Mouse (Mus musculus) left cerebral cortex, postnatal 10 days (tissue): ENCODE measurements around the gene 1700069L16Rik. TPM values are rescaled to one million over a fixed set of nuclear protein-coding genes. Genes with fewer than 3 reads are reported as not detected.

Source experiments
- DNase-seq, 2 experiments: peaks; one replicate each; pipeline ENCODE4 v3.0.0; 2021 to 2022; ENCODE audit warnings: low spot score in 2 of 2, mixed read lengths in 1 of 2; ENCODE audit errors: extremely low spot score in 1 of 2
- intact Hi-C: fragments of 180-260 bp; cut with DNase I; formaldehyde crosslinking; loops from one replicate; pipeline ENCODE4 v1.15.1; 2025
- total RNA-seq, 2 experiments: library from RNA; stranded (reverse); gene quantifications; 2 replicates each; pipeline ENCODE4 v1.2.3; 2021

Gene 1700069L16Rik
- not detected for total RNA-seq

DNA sequence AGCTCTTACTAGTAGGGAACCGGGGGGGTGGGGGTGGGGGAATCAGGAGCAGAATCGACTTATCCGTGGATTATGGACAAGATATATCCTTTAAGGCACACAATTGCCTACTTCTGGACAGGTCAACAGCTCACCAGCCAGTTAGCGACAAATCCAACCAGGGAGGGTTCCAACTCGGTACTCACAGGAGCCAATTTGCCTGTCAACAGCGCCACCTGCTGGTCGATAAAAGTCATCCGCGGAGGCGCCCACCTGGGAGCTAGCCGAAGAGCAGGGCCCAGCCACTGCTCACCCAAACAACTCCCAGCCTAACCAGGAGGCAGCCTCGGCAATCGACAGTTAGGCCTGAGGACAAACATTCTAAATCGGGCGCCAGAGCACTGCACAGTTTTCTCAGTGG lies at the start of gene 1700069L16Rik:
1700069L16Rik (minus strand) TSS at position 327 of the 400 bp plus-strand sequence.
- intact Hi-C loops = loop anchor here (1.0 to 5.0 kb wide), 4 partner anchors 132 to 358 kb away; no protein-coding TSS in a partner anchor
- peak; percentile 84 to 87 for DNase-seq

DNA sequence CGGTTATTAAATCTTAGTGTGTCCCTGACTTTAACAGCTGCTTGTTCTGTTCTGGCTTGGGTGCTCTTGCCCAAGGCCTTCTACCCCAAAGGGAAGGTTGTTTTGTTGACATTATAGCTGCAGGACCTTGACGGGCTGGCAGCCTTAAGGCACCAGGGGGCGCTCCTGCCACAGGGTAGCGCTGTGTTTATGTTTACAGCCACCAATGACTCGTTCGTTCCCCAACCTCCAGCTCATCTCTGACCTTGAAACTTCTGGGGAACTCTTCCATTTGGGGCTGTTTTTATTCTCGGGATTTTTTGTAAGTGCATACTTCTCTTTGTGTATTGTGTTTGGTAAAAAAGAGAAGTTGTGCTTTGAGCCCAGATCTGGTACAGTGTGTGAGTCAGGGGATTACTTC lies 49.1 kb upstream of the 1700069L16Rik start:
- intact Hi-C loops = loop anchor here (1.0 to 5.0 kb wide), 3 partner anchors 42 to 179 kb away; no protein-coding TSS in a partner anchor
- DNase-seq = peak; percentile 73 to 88

DNA sequence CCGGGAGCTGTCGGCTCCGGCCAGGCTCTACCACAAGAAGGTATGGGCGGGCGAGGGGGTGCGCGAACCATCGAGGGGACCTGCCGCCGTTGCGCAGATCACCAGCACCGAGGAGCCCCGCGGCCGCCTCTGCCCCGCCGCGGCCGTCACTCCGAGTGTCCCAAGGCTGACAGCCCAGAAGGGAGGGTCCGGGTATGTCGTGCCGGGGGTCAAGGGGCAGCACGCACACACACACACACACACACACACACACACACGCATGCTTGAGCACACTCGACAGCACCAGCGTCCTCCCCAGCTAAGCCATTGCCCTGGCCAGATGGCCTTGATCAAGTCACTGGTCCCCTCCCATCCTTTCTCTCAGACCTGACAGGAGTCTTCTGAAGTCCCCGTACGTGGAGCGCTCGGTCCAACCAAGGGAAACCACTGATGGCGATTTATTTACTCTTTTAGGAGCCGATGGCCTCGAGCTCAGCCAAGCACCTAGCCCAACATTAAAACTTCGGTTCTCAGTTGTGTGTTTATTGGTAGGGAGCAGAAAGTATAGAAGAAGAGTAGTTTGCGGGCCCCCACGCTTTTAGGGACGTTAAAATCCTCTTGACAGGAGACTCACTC lies 48.4 kb upstream of the 1700069L16Rik start:
- intact Hi-C loops = loop anchor here (1.0 to 5.0 kb wide), 3 partner anchors 42 to 179 kb away; no protein-coding TSS in a partner anchor
- no peak for DNase-seq

- intact Hi-C loops = loop anchor here (2.0 to 5.0 kb wide), 2 partner anchors 72 to 180 kb away; no protein-coding TSS in a partner anchor
- peak; percentile 90 to 97 for DNase-seq
Observed at GRCm38 (mm10) chr5:113772450-113772895, 47.9 kb upstream of the 1700069L16Rik start, which contains the start of the genes Sart3 and Iscu. Gene Sart3, minus strand, starts transcription at chr5:113772510. Gene Iscu, plus strand, starts transcription at chr5:113772748.

DNA sequence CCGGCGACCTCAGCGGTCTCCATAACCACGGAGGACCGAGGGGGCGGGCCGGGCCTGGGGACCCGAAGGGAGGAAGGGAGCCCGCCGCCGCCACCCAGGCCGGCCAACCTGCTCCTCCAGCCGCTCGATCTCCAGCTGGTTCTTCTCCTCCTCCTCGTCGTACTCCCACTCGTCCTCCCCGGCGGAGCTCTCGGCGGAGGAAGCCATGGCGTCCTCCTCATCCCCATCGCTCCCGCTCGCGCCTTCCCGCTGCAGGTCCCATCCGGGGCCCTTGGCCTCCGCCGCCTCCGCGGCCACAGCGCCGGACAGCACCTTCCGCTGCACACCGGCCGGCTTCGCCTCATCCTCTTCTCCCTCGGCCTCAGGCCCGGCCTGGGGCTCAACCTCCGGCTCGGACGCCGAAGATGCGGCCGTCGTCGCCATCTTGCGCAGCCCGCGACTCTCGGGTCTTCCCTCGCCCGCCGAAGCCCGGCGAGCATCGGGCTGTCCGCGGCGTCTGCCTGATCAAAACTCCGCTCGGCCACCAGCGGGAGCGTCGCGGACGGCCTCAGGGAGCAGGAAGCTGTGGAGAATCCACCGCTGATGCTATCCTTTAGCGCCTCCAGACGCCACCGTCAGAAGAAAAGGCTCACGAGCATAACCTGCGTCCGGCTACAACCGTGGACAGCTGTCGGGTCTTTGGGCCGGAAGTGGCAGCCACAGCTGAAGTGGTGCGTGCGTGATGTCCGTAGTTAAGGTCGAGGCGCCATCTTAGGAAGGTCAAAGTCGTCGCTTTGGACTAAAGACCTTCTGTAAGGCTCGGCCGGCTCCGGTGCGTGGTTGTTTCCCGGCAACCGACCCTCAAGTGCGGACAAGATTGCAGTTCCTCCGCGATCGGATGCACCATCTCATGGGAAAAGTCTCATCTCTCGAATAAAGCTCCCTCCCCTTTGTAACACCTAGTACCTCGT lies 46.9 kb upstream of the 1700069L16Rik start:
- intact Hi-C loops = loop anchor here (2.0 to 5.0 kb wide), 2 partner anchors 73 to 181 kb away; no protein-coding TSS in a partner anchor
- DNase-seq = peak; percentile 88 to 90

- intact Hi-C loops = no loop called here
- no peak for DNase-seq
Observed at GRCm38 (mm10) chr5:113768806-113769205, 44.2 kb upstream of the 1700069L16Rik start.

- intact Hi-C loops = no loop called here
- no peak for DNase-seq
Observed at GRCm38 (mm10) chr5:113765641-113766526, 41.3 kb upstream of the 1700069L16Rik start.

DNA sequence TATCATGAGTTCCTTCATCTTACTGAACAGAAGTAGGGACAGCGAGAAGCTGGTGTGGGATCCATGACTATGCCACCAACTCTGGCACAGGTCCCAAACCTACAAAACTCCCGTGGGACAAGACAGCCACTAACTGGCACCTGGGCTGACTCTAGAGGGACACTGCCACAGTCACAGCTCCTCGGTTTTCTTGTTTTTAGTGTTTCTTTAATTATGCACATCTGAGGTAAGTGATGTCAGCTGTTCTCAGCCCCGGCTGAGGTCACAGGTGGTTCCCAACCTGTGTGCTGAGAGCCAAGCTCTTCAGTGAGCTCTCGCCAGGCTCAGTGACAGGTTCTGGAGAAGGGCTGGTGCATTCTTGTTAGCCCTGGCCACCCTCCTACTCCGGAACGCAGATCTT lies 39.9 kb upstream of the 1700069L16Rik start:
- intact Hi-C loops = no loop called here
- DNase-seq = no peak

GRCm38 (mm10) chr5:113761585-113761984 lies 37.0 kb upstream of the 1700069L16Rik start:
- intact Hi-C loops = no loop called here
- no peak for DNase-seq

DNA sequence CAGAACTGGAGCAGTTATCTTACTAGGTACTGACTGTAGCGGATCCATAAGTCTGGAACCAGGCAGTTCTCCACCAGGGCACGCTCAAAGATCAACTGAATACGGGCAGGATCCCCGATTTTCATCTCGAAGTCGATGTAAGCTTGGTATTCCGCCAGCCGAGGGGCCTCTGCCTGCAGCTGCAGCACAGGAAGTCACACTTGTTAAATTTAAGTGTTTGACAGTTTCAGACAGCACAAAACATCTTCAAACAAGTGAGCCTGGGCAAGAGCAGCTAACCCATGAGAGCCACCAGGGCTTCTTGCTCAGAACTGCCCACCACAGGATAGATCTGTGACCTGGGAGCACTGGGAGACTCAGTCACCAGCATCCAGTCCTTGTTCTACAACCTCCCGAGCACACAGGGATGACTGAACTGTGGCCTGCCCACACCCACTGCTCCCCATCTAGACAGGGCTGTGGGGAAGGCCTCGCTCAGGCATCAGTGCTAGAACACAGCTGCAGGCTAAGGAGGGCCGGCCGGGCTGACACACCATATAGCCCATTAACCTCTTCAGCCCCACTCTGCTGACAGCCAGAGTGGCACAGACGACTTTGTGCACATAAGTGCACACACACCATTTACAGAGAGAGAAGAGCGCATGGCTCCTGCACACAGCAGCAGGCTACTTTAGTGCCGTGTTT lies 30.9 kb upstream of the 1700069L16Rik start:
- intact Hi-C loops = no loop called here
- DNase-seq = no peak

GRCm38 (mm10) chr5:113751521-113752157 lies 27.1 kb upstream of the 1700069L16Rik start:
- intact Hi-C loops = no loop called here
- DNase-seq = no peak

DNA sequence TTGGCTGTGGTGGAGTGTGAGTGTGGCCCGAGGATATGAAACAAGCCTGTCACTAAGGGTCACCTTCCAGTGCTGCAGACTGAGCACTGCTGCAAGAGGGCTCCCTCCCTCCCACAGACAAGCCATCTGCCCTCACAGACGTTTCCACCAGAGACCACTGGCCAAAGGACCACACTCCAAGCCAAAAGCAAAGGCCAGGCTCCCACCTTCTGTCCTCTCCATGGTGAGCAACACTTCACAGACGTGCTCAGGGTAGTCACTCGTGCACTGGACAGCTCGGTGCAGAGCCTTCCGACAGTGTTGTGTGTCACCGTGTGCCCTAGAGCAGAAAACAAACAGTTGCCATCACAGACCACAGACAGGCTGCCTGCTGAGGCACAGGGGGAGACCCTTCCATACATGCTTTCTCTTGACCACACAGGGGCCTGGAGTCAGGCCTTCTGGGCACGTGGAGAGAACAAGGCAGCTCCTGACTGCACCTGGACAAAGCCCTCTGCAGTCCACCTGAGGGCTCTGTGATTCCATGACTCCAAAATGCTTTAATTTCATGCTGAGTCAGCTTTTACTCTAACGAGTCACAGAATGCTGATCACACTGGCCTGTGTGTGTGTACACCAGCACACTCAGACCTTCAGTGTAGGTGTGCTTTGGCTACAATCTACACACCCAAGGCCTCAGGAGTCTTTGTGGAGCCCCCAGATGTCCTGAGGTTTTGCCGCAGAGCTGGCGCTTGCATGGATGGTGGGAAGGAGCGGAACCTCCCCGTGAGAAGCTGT lies 24.2 kb upstream of the 1700069L16Rik start:
- no peak for DNase-seq
- intact Hi-C loops = no loop called here

DNA sequence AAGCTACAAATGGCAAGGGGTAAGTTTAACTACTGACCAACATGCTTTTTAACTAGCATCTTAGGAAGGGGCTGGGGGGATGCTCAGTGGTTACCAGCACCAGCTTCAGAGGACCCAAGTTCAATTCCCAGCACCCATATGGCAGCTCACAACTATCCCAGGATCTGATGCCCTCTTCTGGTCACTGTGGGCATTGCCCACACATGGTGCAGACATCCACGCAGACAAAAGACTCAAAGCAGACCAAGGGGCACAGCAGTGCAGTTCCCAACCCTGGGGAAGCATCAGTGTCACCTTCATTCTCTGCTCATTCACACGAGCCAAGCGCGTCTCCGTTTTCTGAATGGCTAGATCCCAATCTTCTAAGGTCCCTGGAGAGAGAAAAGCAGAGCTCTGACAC lies 23.1 kb upstream of the 1700069L16Rik start:
- DNase-seq = no peak
- intact Hi-C loops = no loop called here

- intact Hi-C loops = loop anchor here (10.0 kb wide), 1 partner anchor 463 kb away; no protein-coding TSS in a partner anchor
Observed at GRCm38 (mm10) chr5:113737607-113738237, 13.2 kb upstream of the 1700069L16Rik start.

DNA sequence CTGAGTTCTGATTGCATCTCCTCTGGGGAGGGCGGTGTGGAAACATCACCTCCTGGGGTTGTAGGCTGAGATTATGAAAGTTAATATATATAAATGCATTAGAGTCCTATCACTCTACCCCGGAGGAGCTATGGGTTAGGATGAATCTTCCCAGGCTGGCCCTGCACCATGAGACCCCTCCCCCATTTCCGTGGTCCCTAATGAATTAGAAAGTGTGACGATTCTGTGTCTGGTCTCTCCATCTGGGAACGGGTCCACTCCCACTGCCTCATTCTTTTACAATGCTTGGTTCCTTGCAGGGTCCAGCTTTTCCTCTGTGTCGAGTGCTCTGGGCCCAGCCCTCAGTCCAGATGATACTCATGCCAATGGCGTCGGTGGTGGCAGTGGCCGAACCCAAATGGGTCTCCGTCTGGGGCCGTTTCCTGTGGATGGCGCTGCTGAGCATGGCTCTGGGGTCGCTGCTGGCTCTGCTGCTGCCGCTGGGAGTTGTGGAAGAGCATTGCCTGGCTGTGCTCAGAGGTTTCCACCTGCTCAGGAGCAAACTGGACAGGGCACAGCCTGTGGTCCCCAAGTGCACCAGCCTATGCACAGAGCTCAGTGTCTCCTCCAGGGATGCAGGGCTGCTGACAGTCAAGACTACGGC lies 12.1 kb upstream of the 1700069L16Rik start:
- DNase-seq = peak in 1 of 2 experiments; percentile 59
- intact Hi-C loops = loop anchor here (10.0 kb wide), 1 partner anchor 462 kb away; no protein-coding TSS in a partner anchor

More at GRCm38 (mm10) chr5:113737607-113738237, 13.2 kb upstream of the 1700069L16Rik start:
- DNase-seq = no peak

- intact Hi-C loops = loop anchor here (10.0 kb wide), 1 partner anchor 461 kb away; no protein-coding TSS in a partner anchor
- no peak for DNase-seq
Observed at GRCm38 (mm10) chr5:113736113-113736502, 11.5 kb upstream of the 1700069L16Rik start.
